In genomic region chr6:147752301-147752700, GRCm38 (mm10) we compare ENCODE assay signal across 9 mouse cellular contexts.
DNase-seq lines count a peak whose midpoint lies in the region; ATAC-seq and TF ChIP-seq lines count a peak whose summit lies in the region.
"Had no signal": no experiment of that assay in that cellular context is flagged by ENCODE, and none has a peak within 500 bp of the region (broad histone marks: within the 10 kb centered on the region; RNA-seq: fewer than 3 reads in every experiment).

No protein-coding gene starts in this region.

- no peaks in the 10 kb centered on the region for H3K27me3 ChIP-seq in hindbrain, embryonic 11.5 days (ENCODE audit: control insufficient read depth, insufficient read depth, low read length)

- 71% methylated on average over 2 of the region's 2 CpGs for WGBS in hindbrain, embryonic 11.5 days

- ATAC-seq in hindbrain, embryonic 11.5 days (ENCODE audit: low FRiP score): no peak
- ATAC-seq: Patski had no signal

- 0 out of 2 replicates have a peak overlapping the region, but pooled peaks have one; percentile 18 for H3K27ac ChIP-seq in layer of hippocampus, adult 2 months
- H3K27ac ChIP-seq in hindbrain, embryonic 11.5 days (ENCODE audit: low read depth, low read length): no peak overlapping the region

- no peak for DNase-seq in layer of hippocampus, adult 2 months (ENCODE audit: low spot score in 2 of 2)
- no peak for DNase-seq in layer of hippocampus, postnatal 36 days
- peak; percentile 58 to 66 for DNase-seq in heart, adult 9 months (ENCODE audit: low spot score in 2 of 2)
- DNase-seq in kidney, adult 18-20 months: peak; percentile 9
- peak; percentile 8 for DNase-seq in lung, postnatal 14 days
- no peak for DNase-seq in frontal cortex, postnatal 36 days (ENCODE audit: low spot score in 2 of 2)
- DNase-seq in neural tube, embryonic 10.5 days (ENCODE audit: extremely low spot score, low spot score): no peak
- DNase-seq in hindbrain, embryonic 11.5 days (ENCODE audit: low spot score): no peak

- H3K4me3 ChIP-seq in layer of hippocampus, adult 2 months: no peak overlapping the region
- H3K4me3 ChIP-seq in hindbrain, embryonic 11.5 days (ENCODE audit: low read depth, low read length): no peak overlapping the region

- H3K4me1 ChIP-seq in hindbrain, embryonic 11.5 days (replicated peaks; ENCODE audit: control insufficient read depth, insufficient read depth, low read length): no peaks in the 10 kb centered on the region

- no peak overlapping the region for H3K9ac ChIP-seq in hindbrain, embryonic 11.5 days (ENCODE audit: low read depth, low read length)

- H3K9me3 ChIP-seq in hindbrain, embryonic 11.5 days (ENCODE audit: control insufficient read depth, low read length): no peaks in the 10 kb centered on the region

- H3K36me3 ChIP-seq in hindbrain, embryonic 11.5 days (ENCODE audit: control insufficient read depth, insufficient read depth, low read length): no peaks in the 10 kb centered on the region

- no peak overlapping the region for H3K4me2 ChIP-seq in hindbrain, embryonic 11.5 days (replicated peaks; ENCODE audit: low read depth, low read length)

- no peak for TF ChIP-seq CTCF in layer of hippocampus, adult 2 months (conservative IDR thresholded peaks at IDR 0.05)

Comparison
In these comparisons a context has a peak if more than half of its experiments do, and no peak if none do; other contexts are left out.
1. DNase-seq: peak in heart, adult 9 months (2 of 2), kidney, adult 18-20 months (single experiment) and lung, postnatal 14 days (single experiment); none in layer of hippocampus, adult 2 months (0 of 2), layer of hippocampus, postnatal 36 days (0 of 2), frontal cortex, postnatal 36 days (0 of 2), neural tube, embryonic 10.5 days (single experiment) and hindbrain, embryonic 11.5 days (single experiment).